8 mouse cellular contexts compared by ENCODE assay signal in genomic region chr14:43924688-43925403, GRCm38 (mm10). TPM values are rescaled to one million over a fixed set of nuclear protein-coding genes. Genes with fewer than 3 reads are reported as not detected.
DNase-seq lines count a peak whose midpoint lies in the region; ATAC-seq lines count a peak whose summit lies in the region.
"Not testable (repeated sequence)": the region's sequence is repeated elsewhere in the genome, so short reads cannot be mapped to it uniquely, and the experiment has no call there.

Gene Gm8113 (plus strand): TSS chr14:43925390.

- not testable (repeated sequence) for H3K36me3 ChIP-seq in embryonic facial prominence, embryonic 10.5 days (replicated peaks); intestine, embryonic 16.5 days (ENCODE audit: control insufficient read depth, insufficient read depth, low read length)

- ATAC-seq in intestine, embryonic 16.5 days: peak; percentile 99
- ATAC-seq in megakaryocyte, adult 5-6 weeks (ENCODE audit: poor library complexity, severe bottlenecking): peak; percentile 80

- H3K4me1 ChIP-seq in embryonic facial prominence, embryonic 10.5 days; intestine, embryonic 16.5 days (ENCODE audit: control insufficient read depth, insufficient read depth, low read length): not testable (repeated sequence)

- H3K27ac ChIP-seq in embryonic facial prominence, embryonic 10.5 days (replicated peaks): peak within 1 kb of the TSS; percentile 91
- peak within 1 kb of the TSS; percentile 80 for H3K27ac ChIP-seq in intestine, embryonic 16.5 days (ENCODE audit: low read length)

- peak within 1 kb of the TSS; percentile 60 for H3K4me3 ChIP-seq in embryonic facial prominence, embryonic 10.5 days
- H3K4me3 ChIP-seq in intestine, embryonic 16.5 days (ENCODE audit: low read length): peak within 1 kb of the TSS; percentile 56

- peak; percentile 45 for DNase-seq in adrenal gland, adult 2 months
- peak; percentile 87 for DNase-seq in embryonic facial prominence, embryonic 10.5 days (ENCODE audit: low spot score)
- DNase-seq in gastrocnemius, postnatal 36 days: peak; percentile 5 to 14
- peak; percentile 13 to 56 for DNase-seq in left cerebral cortex, postnatal 10 days (ENCODE audit: extremely low spot score in 1 of 2, low spot score in 2 of 2)
- peak; percentile 57 to 67 for DNase-seq in right cerebral cortex, postnatal 10 days (ENCODE audit: low spot score in 2 of 2)
- DNase-seq in urinary bladder, postnatal 25 days (ENCODE audit: low spot score): peak; percentile 9

- intact Hi-C loops in gastrocnemius, postnatal 36 days (cut with DNase I): loop anchor here (10.0 kb wide), 1 partner anchor 60 kb away; no protein-coding TSS in a partner anchor
- intact Hi-C loops in left cerebral cortex, postnatal 10 days (cut with DNase I): not testable (repeated sequence)

- H3K27me3 ChIP-seq in embryonic facial prominence, embryonic 10.5 days (replicated peaks; ENCODE audit: low read depth, poor library complexity, severe bottlenecking); intestine, embryonic 16.5 days (replicated peaks; ENCODE audit: control insufficient read depth, insufficient read depth, low read length): not testable (repeated sequence)

- peak within 1 kb of the TSS; percentile 64 for H3K9ac ChIP-seq in intestine, embryonic 16.5 days (ENCODE audit: low read depth, low read length)

- WGBS in embryonic facial prominence, embryonic 10.5 days: 8% methylated on average over 10 of the region's 10 CpGs
- WGBS in intestine, embryonic 16.5 days: 9% methylated on average over 10 of the region's 10 CpGs

- H3K9me3 ChIP-seq in embryonic facial prominence, embryonic 10.5 days; intestine, embryonic 16.5 days (ENCODE audit: control insufficient read depth, low read length): not testable (repeated sequence)

- peak within 1 kb of the TSS; percentile 45 for H3K4me2 ChIP-seq in intestine, embryonic 16.5 days (ENCODE audit: low read depth, low read length)

RNA-seq across cellular contexts. Expression of gene Gm8113, which starts in this region (rescaled TPM):
- 1 to 10 TPM; 1.5 to 3.4 TPM for total RNA-seq in adrenal gland, adult 2 months (2021)
- polyA plus RNA-seq in adrenal gland, adult 2 months (2012; rRNA removed): 0.36 and 0.54 TPM in 2 replicates
- 7.6 and 8.7 TPM in 2 replicates for polyA plus RNA-seq in embryonic facial prominence, embryonic 10.5 days (2016; fragmentation: Nextera tagmentation; extraction: Ambion mirVana)
- total RNA-seq in gastrocnemius, postnatal 36 days (2021): under 1 TPM; 0.20 to 0.28 TPM
- polyA plus RNA-seq in intestine, embryonic 16.5 days (2015; fragmentation: Nextera tagmentation; extraction: Ambion mirVana): 6.8 and 8.0 TPM in 2 replicates
- total RNA-seq in left cerebral cortex, postnatal 10 days (2021): under 1 TPM; 0.22 to 0.45 TPM
- total RNA-seq in megakaryocyte, adult 5-6 weeks (2015): 28.5 and 30.3 TPM in 2 replicates
- total RNA-seq in megakaryocyte, adult 5-6 weeks (2017): 24.9 and 28.7 TPM in 2 replicates

Comparison
In these comparisons a context has a peak if more than half of its experiments do, and no peak if none do; other contexts are left out.
1. Peak in every context shown above with its lines: DNase-seq, ATAC-seq, H3K4me3 ChIP-seq and H3K27ac ChIP-seq.
2. RNA of gene Gm8113 (total RNA-seq): 24.9 to 30.3 TPM in megakaryocyte, adult 5-6 weeks; 1.5 to 3.4 TPM in adrenal gland, adult 2 months, 0.22 to 0.45 TPM in left cerebral cortex, postnatal 10 days and 0.20 to 0.28 TPM in gastrocnemius, postnatal 36 days; every median in the first group is over 4 times any median in the second.
3. Peak in DNase-seq in gastrocnemius, postnatal 36 days; RNA of the gene not detected or under 1 TPM.
4. Peak in DNase-seq in left cerebral cortex, postnatal 10 days; RNA of the gene not detected or under 1 TPM.
5. DNase-seq: peak in every context shown above with its lines; median percentile 87 in embryonic facial prominence, embryonic 10.5 days; 62 in right cerebral cortex, postnatal 10 days; 45 in adrenal gland, adult 2 months; 34 in left cerebral cortex, postnatal 10 days; 10 in gastrocnemius, postnatal 36 days; 9 in urinary bladder, postnatal 25 days.